Mouse (Mus musculus) stomach, embryonic 16.5 days (tissue): Measurements from ENCODE around the gene Spag9. TPM values are rescaled to one million over a fixed set of nuclear protein-coding genes. Genes with fewer than 3 reads are reported as not detected.

Source experiments
- ATAC-seq: fragments of 200-750 bp; cut with Nextera tagmentation; 2 replicates; pipeline ENCODE4 v1.8.0; 2017; ENCODE audit warnings: moderate number of reproducible peaks, moderate TSS enrichment; ENCODE audit not compliant: insufficient read depth, low FRiP score
- H3K27ac ChIP-seq: fragments of 300-500 bp; sonication (generic); 2 replicates; pipeline ENCODE4 v1.5.1; 2014; ENCODE audit warnings: low read length
- H3K27me3 ChIP-seq: fragments of 300-500 bp; sonication (generic); 2 replicates; pipeline ENCODE4 v1.6.1; 2014; ENCODE audit warnings: low read length, control low read depth, mixed read lengths; ENCODE audit not compliant: control insufficient read depth, insufficient read depth
- H3K36me3 ChIP-seq: fragments of 300-500 bp; sonication (generic); 2 replicates; pipeline ENCODE4 v1.6.1; 2014; ENCODE audit warnings: low read length; ENCODE audit not compliant: control insufficient read depth, insufficient read depth
- H3K4me1 ChIP-seq: fragments of 300-500 bp; sonication (generic); 2 replicates; pipeline ENCODE4 v1.6.1; 2014; ENCODE audit warnings: low read length, control low read depth, mixed read lengths; ENCODE audit not compliant: control insufficient read depth, insufficient read depth
- H3K4me2 ChIP-seq: fragments of 300-500 bp; sonication (generic); 2 replicates; pipeline ENCODE4 v1.6.1; 2014; ENCODE audit warnings: low read depth, low read length, mixed read lengths
- H3K4me3 ChIP-seq: fragments of 300-500 bp; sonication (generic); replicated peaks from 2 replicates; pipeline ENCODE4 v1.5.1; 2014; ENCODE audit warnings: mild to moderate bottlenecking, low read length
- H3K9ac ChIP-seq: fragments of 300-500 bp; sonication (generic); 2 replicates; pipeline ENCODE4 v1.6.1; 2014; ENCODE audit warnings: low read length
- H3K9me3 ChIP-seq: fragments of 300-500 bp; sonication (generic); replicated peaks from 2 replicates; pipeline ENCODE4 v1.6.1; 2016; ENCODE audit warnings: low read length, control low read depth; ENCODE audit not compliant: control insufficient read depth
- WGBS: fragments of 180-500 bp; shearing (Covaris S2); extraction: QIAGEN DNeasy Blood & Tissue Kit; methylation state at CpG from one replicate; pipeline ENCODE4 v1.1.7; 2014; 5-methylcytosine and 5-hydroxymethylcytosine counted together
- polyA plus RNA-seq: library from polyadenylated mRNA; unstranded; fragments of >200 nt; fragmentation: Nextera tagmentation; extraction: Ambion mirVana; gene quantifications from 2 replicates; pipeline ENCODE4 v1.2.1, GENCODE M21; 2015

Gene Spag9
- polyA plus RNA-seq, 1 experiment from 2014 or later: 31.0 TPM

- peaks cover 9% of the 10 kb centered on the region for H3K4me1 ChIP-seq
- WGBS: 32% methylated on average over 16 of the region's 16 CpGs
- no peak overlapping the region for H3K27ac ChIP-seq
- peak overlapping the region; percentile 72 for H3K9ac ChIP-seq
- peak overlapping the region; percentile 53 for H3K4me3 ChIP-seq
- H3K36me3 ChIP-seq: no peaks in the 10 kb centered on the region
- peak overlapping the region; percentile 84 for H3K4me2 ChIP-seq
- ATAC-seq: no peak
- H3K27me3 ChIP-seq: no peaks in the 10 kb centered on the region
- H3K9me3 ChIP-seq: no peaks in the 10 kb centered on the region
These were observed 153.8 kb downstream of the Spag9 start for GRCm38 (mm10) chr11:94149509-94150259.

- Histone ChIP-seq H3K36me3 (no peaks in the 10 kb centered on the region), H3K4me2 (peak overlapping the region; percentile 17; the same call in 1 of the 2 replicates), H3K9me3 (no peaks in the 10 kb centered on the region), H3K4me3 (no peak overlapping the region), H3K4me1 (peaks cover 6% of the 10 kb centered on the region), H3K9ac (no peak overlapping the region), H3K27ac (no peak overlapping the region), H3K27me3 (no peaks in the 10 kb centered on the region)
- 0 out of 2 replicates have a peak, but pooled peaks have one; percentile 30 for ATAC-seq
- WGBS: 39% methylated on average over 25 of the region's 25 CpGs
These were observed 154.9 kb downstream of the Spag9 start for GRCm38 (mm10) chr11:94150519-94151470.

GRCm38 (mm10) chr11:94154201-94154600 lies 158.3 kb downstream of the Spag9 start:
- H3K36me3 ChIP-seq: no peaks in the 10 kb centered on the region
- 88% methylated on average over 3 of the region's 3 CpGs for WGBS
- H3K9ac ChIP-seq: no peak overlapping the region
- no peak overlapping the region for H3K4me3 ChIP-seq
- no peak overlapping the region for H3K27ac ChIP-seq
- no peaks in the 10 kb centered on the region for H3K9me3 ChIP-seq
- ATAC-seq: no peak
- no peaks in the 10 kb centered on the region for H3K27me3 ChIP-seq
- peaks cover 15% of the 10 kb centered on the region for H3K4me1 ChIP-seq
- no peak overlapping the region for H3K4me2 ChIP-seq

GRCm38 (mm10) chr11:94158521-94158920 lies 162.6 kb downstream of the Spag9 start:
- Histone ChIP-seq H3K4me1 (peaks cover 36% of the 10 kb centered on the region), H3K36me3 (no peaks in the 10 kb centered on the region), H3K4me2 (no peak overlapping the region), H3K27ac (peak overlapping the region; percentile 96), H3K9me3 (no peaks in the 10 kb centered on the region), H3K4me3 (no peak overlapping the region), H3K27me3 (no peaks in the 10 kb centered on the region), H3K9ac (no peak overlapping the region)
- no peak for ATAC-seq
- 43% methylated on average over 14 of the region's 14 CpGs for WGBS

- no peaks in the 10 kb centered on the region for H3K27me3 ChIP-seq
- 63% methylated on average over 14 of the region's 14 CpGs for WGBS
- no peak for ATAC-seq
- H3K4me3 ChIP-seq: no peak overlapping the region
- peak overlapping the region; percentile 58; the same call in 1 of the 2 replicates for H3K9ac ChIP-seq
- peak overlapping the region; percentile 96 for H3K27ac ChIP-seq
- no peak overlapping the region for H3K4me2 ChIP-seq
- H3K4me1 ChIP-seq: peaks cover 39% of the 10 kb centered on the region
- H3K36me3 ChIP-seq: no peaks in the 10 kb centered on the region
- H3K9me3 ChIP-seq: no peaks in the 10 kb centered on the region
These were observed 163.4 kb downstream of the Spag9 start for GRCm38 (mm10) chr11:94159066-94159880.

- Histone ChIP-seq H3K9me3 (no peaks in the 10 kb centered on the region), H3K4me3 (no peak overlapping the region), H3K9ac (peak overlapping the region; percentile 58), H3K4me1 (peaks cover 39% of the 10 kb centered on the region), H3K27me3 (no peaks in the 10 kb centered on the region), H3K27ac (peak overlapping the region; percentile 96), H3K36me3 (no peaks in the 10 kb centered on the region), H3K4me2 (peak overlapping the region; percentile 52; the same call in 1 of the 2 replicates)
- no peak for ATAC-seq
- 50% methylated on average over 7 of the region's 7 CpGs for WGBS
These were observed 164.1 kb downstream of the Spag9 start for GRCm38 (mm10) chr11:94159911-94160415.

- no peaks in the 10 kb centered on the region for H3K27me3 ChIP-seq
- H3K36me3 ChIP-seq: no peaks in the 10 kb centered on the region
- H3K9me3 ChIP-seq: no peaks in the 10 kb centered on the region
- peak; percentile 93 for ATAC-seq
- H3K4me2 ChIP-seq: peak overlapping the region; percentile 52
- peak overlapping the region; percentile 96 for H3K27ac ChIP-seq
- H3K4me3 ChIP-seq: peak overlapping the region; percentile 34
- WGBS: 11% methylated on average over 23 of the region's 23 CpGs
- peaks cover 39% of the 10 kb centered on the region for H3K4me1 ChIP-seq
- H3K9ac ChIP-seq: peak overlapping the region; percentile 65
These were observed 164.8 kb downstream of the Spag9 start for GRCm38 (mm10) chr11:94160443-94161266.

GRCm38 (mm10) chr11:94161267-94161646 lies 165.4 kb downstream of the Spag9 start:
- peak overlapping the region; percentile 96 for H3K27ac ChIP-seq
- peak overlapping the region; percentile 34 for H3K4me3 ChIP-seq
- H3K9me3 ChIP-seq: no peaks in the 10 kb centered on the region
- H3K4me2 ChIP-seq: peak overlapping the region; percentile 52
- ATAC-seq: peak; percentile 66
- peaks cover 39% of the 10 kb centered on the region for H3K4me1 ChIP-seq
- H3K27me3 ChIP-seq: no peaks in the 10 kb centered on the region
- peak overlapping the region; percentile 65 for H3K9ac ChIP-seq
- 31% methylated on average over 9 of the region's 9 CpGs for WGBS
- H3K36me3 ChIP-seq: no peaks in the 10 kb centered on the region
